Mouse (Mus musculus): ENCODE data around the gene Zswim1. TPM values are rescaled to one million over a fixed set of nuclear protein-coding genes. Genes with fewer than 3 reads are reported as not detected.
A peak's percentile ranks its signal among the peaks of the same experiment; 100 is the strongest.
"Not testable (repeated sequence)": the region's sequence is repeated elsewhere in the genome, so short reads cannot be mapped to it uniquely, and the experiment has no call there.

Zswim1 gene
- total and polyA plus RNA-seq, 2 experiments from 2014 or later: 5.4 to 7.4 TPM

DNA sequence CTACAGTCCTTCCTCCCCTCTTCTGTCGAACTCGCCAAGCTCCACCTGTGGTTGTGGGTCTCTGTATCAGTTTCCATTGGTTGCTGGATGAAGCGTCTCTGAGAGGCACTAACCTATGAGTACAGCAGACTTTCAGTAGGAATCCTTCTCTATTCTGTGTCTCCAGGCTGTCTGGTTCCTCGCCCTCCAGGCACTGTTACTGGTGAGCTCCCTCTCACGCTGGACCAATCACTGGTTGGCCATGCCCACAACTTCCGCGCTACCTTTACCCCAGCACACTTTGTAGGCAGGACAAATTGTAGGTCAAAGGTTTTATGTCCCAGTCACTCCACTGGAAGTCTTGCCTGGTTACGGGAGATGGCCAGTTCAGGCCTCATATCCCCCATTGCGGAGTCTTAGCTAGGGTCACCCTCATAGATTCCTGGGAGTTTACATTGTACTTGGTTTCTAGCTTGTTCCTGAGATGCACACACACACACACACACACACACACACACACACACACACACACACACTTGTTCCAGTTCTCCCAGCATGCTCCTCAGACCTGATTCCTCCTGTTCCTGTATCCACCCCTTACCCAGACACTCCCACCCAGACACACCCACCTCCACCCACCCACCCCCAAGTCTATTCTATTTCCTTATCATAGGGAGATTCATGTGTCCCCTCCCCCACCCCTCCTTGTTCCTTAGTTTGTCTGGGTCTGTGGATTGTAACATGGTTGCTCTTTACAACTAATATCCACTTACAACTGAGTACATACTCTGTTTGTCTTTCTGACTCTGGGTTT, 37.4 kb downstream of the Zswim1 start:
- ATAC-seq (ENCODE audit: insufficient read depth, low read depth) (no peak), DNase-seq (ENCODE audit: low spot score) (no peak)
- Histone ChIP-seq H3K27me3 (ENCODE audit: control insufficient read depth, insufficient read depth, low read length) (peaks cover 39% of the 10 kb centered on the region; the same call in 1 of the 2 replicates), H3K4me3 (ENCODE audit: low read depth, low read length) (no peak overlapping the region), H3K4me1 (ENCODE audit: control insufficient read depth, insufficient read depth) (peaks cover 23% of the 10 kb centered on the region), H3K36me3 (replicated peaks; ENCODE audit: control insufficient read depth, insufficient read depth, low read length) (no peaks in the 10 kb centered on the region), H3K9ac (replicated peaks; ENCODE audit: low read depth, low read length) (no peak overlapping the region), H3K27ac (ENCODE audit: low read depth) (no peak overlapping the region), H3K4me2 (ENCODE audit: low read depth, low read length) (no peak overlapping the region), H3K9me3 (replicated peaks; ENCODE audit: control insufficient read depth, low read length) (no peaks in the 10 kb centered on the region)
- no peak for TF ChIP-seq CTCF (IDR thresholded peaks at IDR 0.05; ENCODE audit: low read depth)
- no peak for TF ChIP-seq EP300 (IDR thresholded peaks at IDR 0.05; ENCODE audit: low read depth)
- WGBS: 71% methylated on average over 9 of the region's 9 CpGs

DNA sequence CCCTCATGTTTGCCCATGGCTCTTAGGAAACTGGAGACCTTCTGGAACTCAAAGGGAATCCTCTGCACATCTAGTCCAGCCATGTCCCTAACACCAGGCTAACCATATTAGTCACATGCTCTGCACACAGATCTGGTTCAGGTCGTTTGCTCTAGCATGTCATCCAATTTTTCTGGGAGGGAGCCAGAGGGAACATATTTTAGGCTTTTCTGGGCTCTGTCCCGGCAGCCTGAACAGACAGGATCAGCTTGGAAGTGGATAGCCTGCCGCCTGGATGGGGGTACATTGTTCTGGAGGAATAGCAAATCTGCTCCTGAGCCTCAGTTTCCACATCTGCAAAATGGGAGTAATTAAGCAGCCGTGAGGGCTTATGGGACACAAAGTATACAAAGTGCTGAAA, 38.6 kb downstream of the Zswim1 start:
- H3K36me3 ChIP-seq (replicated peaks; ENCODE audit: control insufficient read depth, insufficient read depth, low read length): no peaks in the 10 kb centered on the region
- H3K27ac ChIP-seq (ENCODE audit: low read depth): no peak overlapping the region
- H3K4me2 ChIP-seq (ENCODE audit: low read depth, low read length): no peak overlapping the region
- no peak for ATAC-seq (ENCODE audit: insufficient read depth, low read depth)
- H3K27me3 ChIP-seq (ENCODE audit: control insufficient read depth, insufficient read depth, low read length): peaks cover 28% of the 10 kb centered on the region; the same call in 1 of the 2 replicates
- no peak overlapping the region for H3K9ac ChIP-seq (replicated peaks; ENCODE audit: low read depth, low read length)
- 47% methylated on average over 4 of the region's 4 CpGs for WGBS
- no peak overlapping the region for H3K4me3 ChIP-seq (ENCODE audit: low read depth, low read length)
- no peak for TF ChIP-seq CTCF (IDR thresholded peaks at IDR 0.05; ENCODE audit: low read depth)
- no peak for TF ChIP-seq EP300 (IDR thresholded peaks at IDR 0.05; ENCODE audit: low read depth)
- peaks cover 23% of the 10 kb centered on the region for H3K4me1 ChIP-seq (ENCODE audit: control insufficient read depth, insufficient read depth)
- no peak for DNase-seq (ENCODE audit: low spot score)
- no peaks in the 10 kb centered on the region for H3K9me3 ChIP-seq (replicated peaks; ENCODE audit: control insufficient read depth, low read length)

DNA sequence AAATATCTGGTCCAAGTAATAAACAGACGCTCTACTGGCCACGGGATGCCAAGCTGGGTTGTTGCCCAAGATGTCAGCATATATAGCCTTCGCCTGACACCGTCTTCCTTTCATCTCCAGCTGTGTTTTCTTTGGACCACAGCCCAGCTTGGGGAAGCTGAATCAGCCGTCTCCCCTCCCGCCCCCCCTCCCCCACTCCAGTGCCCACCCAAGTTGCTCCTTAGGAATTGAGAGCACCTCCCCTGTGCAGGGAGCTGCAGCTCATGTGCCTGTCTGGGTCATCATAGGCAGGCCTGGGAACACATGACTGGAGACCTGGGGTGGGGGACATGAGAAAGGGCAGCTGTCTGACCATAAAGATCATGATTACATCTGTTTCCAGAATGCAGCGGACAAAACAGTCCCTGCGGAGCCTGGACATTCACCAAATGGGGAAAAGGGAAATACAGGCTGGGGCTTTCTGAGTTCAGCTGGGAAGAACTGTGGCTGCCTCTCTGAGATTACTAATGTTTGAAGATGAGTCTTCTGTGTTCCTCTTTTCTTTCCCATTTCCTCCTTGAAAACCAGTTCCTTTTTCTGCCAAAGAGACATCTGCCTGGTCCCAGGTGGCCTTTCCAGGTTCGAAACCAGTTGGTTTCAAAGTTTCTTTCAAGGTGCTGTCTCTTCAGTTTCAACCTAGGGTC, 39.8 kb downstream of the Zswim1 start:
- Histone ChIP-seq H3K9ac (replicated peaks; ENCODE audit: low read depth, low read length) (no peak overlapping the region), H3K4me1 (ENCODE audit: control insufficient read depth, insufficient read depth) (peaks cover 19% of the 10 kb centered on the region), H3K4me3 (ENCODE audit: low read depth, low read length) (no peak overlapping the region), H3K27ac (ENCODE audit: low read depth) (peak overlapping the region; percentile 62), H3K4me2 (ENCODE audit: low read depth, low read length) (no peak overlapping the region), H3K9me3 (replicated peaks; ENCODE audit: control insufficient read depth, low read length) (no peaks in the 10 kb centered on the region), H3K27me3 (ENCODE audit: control insufficient read depth, insufficient read depth, low read length) (peaks cover 15% of the 10 kb centered on the region; the same call in 1 of the 2 replicates), H3K36me3 (replicated peaks; ENCODE audit: control insufficient read depth, insufficient read depth, low read length) (no peaks in the 10 kb centered on the region)
- DNase-seq (ENCODE audit: low spot score) (peak; percentile 61), ATAC-seq (ENCODE audit: insufficient read depth, low read depth) (peak; percentile 13)
- TF ChIP-seq CTCF (IDR thresholded peaks at IDR 0.05; ENCODE audit: low read depth) (no peak), EP300 (IDR thresholded peaks at IDR 0.05; ENCODE audit: low read depth) (no peak)
- WGBS: 32% methylated on average over 9 of the region's 9 CpGs

DNA sequence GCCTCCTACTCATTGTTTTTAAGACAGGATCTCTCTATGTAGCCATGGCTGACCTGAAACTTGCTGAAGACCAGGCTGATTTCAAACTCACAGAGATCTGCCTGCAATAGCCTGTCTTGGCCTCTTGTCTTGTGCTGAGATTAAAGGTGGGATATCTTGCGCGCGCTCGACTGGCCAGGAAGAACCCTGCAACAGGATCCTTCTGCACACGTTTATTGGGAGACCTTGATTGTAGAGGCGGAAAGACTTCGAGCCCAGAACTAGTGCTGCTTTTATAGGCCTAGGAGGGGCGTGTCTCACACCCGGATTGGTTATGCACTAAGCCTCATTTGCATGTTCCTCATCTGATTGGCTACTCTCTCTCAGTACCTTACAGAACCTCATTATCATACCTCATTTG, 40.9 kb downstream of the Zswim1 start:
- DNase-seq (ENCODE audit: low spot score); H3K27me3 ChIP-seq (ENCODE audit: control insufficient read depth, insufficient read depth, low read length); H3K36me3 ChIP-seq (replicated peaks; ENCODE audit: control insufficient read depth, insufficient read depth, low read length); H3K9me3 ChIP-seq (replicated peaks; ENCODE audit: control insufficient read depth, low read length); H3K27ac ChIP-seq (ENCODE audit: low read depth); H3K9ac ChIP-seq (replicated peaks; ENCODE audit: low read depth, low read length); H3K4me2 ChIP-seq (ENCODE audit: low read depth, low read length); ATAC-seq (ENCODE audit: insufficient read depth, low read depth); H3K4me3 ChIP-seq (ENCODE audit: low read depth, low read length): not testable (repeated sequence)
- WGBS: 91% methylated on average over 7 of the region's 9 CpGs
- H3K4me1 ChIP-seq (ENCODE audit: control insufficient read depth, insufficient read depth): peaks cover 18% of the 10 kb centered on the region

DNA sequence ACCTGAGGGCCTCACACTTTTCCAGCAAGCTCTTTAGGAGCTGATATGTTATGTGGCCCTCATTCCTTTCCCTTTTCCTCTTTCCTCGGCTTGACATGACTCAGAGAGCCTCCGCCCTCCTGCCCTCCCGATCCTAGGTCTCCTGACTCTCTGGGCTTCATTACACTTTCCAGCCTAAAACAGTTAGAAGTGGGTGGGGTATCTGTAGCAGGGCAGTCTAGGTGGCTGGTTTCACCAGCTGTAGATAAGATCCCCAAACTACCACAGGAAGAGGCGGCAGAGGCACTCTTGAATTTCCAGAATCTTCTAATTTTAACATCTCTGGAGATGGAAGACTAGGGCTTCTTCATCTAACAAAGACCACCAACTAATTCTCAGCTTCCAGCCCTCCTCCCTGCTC, 42.1 kb downstream of the Zswim1 start:
- no peak overlapping the region for H3K4me2 ChIP-seq (ENCODE audit: low read depth, low read length)
- H3K4me3 ChIP-seq (ENCODE audit: low read depth, low read length): no peak overlapping the region
- ATAC-seq (ENCODE audit: insufficient read depth, low read depth) (no peak), DNase-seq (ENCODE audit: low spot score) (no peak)
- H3K27me3 ChIP-seq (ENCODE audit: control insufficient read depth, insufficient read depth, low read length): no peaks in the 10 kb centered on the region
- no peaks in the 10 kb centered on the region for H3K36me3 ChIP-seq (replicated peaks; ENCODE audit: control insufficient read depth, insufficient read depth, low read length)
- no peak overlapping the region for H3K9ac ChIP-seq (replicated peaks; ENCODE audit: low read depth, low read length)
- H3K27ac ChIP-seq (ENCODE audit: low read depth): no peak overlapping the region
- peaks cover 18% of the 10 kb centered on the region for H3K4me1 ChIP-seq (ENCODE audit: control insufficient read depth, insufficient read depth)
- H3K9me3 ChIP-seq (replicated peaks; ENCODE audit: control insufficient read depth, low read length): peaks cover 5% of the 10 kb centered on the region; the same call in 1 of the 2 replicates
- no peak for TF ChIP-seq CTCF (IDR thresholded peaks at IDR 0.05; ENCODE audit: low read depth)
- TF ChIP-seq EP300 (IDR thresholded peaks at IDR 0.05; ENCODE audit: low read depth): no peak
- 60% methylated on average over 4 of the region's 4 CpGs for WGBS
